Mouse (Mus musculus) layer of hippocampus, adult 2 months (tissue): ENCODE data around the gene Erbin. TPM values are rescaled to one million over a fixed set of nuclear protein-coding genes. Genes with fewer than 3 reads are reported as not detected.

Experiments used
- DNase-seq, 2 experiments: peaks; one replicate each; pipeline ENCODE4 v3.0.0; 2022; ENCODE audit warnings: low spot score in 2 of 2
- H3K27ac ChIP-seq: fragments of 200-600 bp; 2 replicates; pipeline ENCODE4 v1.8.1; 2022
- H3K4me3 ChIP-seq: fragments of 200-600 bp; 2 replicates; pipeline ENCODE4 v1.8.1; 2022; ENCODE audit warnings: mild to moderate bottlenecking
- CTCF ChIP-seq: fragments of 200-600 bp; conservative IDR thresholded peaks from 2 replicates; pipeline ENCODE4 v1.8.1; 2022; ENCODE audit warnings: antibody characterized with exemption, mild to moderate bottlenecking, moderate library complexity
- total RNA-seq, 2 experiments: library from RNA; stranded (reverse); gene quantifications; 2 replicates each; pipeline ENCODE4 v1.2.3; 2021

Gene Erbin
- total RNA-seq, 2 experiments from 2014 or later: 43.0 to 43.7 TPM

GRCm38 (mm10) chr13:103893065-103893464, 27.2 kb downstream of the Erbin start:
- Histone ChIP-seq H3K27ac (no peak overlapping the region), H3K4me3 (no peak overlapping the region)
- TF ChIP-seq CTCF: no peak
- no peak for DNase-seq

DNA sequence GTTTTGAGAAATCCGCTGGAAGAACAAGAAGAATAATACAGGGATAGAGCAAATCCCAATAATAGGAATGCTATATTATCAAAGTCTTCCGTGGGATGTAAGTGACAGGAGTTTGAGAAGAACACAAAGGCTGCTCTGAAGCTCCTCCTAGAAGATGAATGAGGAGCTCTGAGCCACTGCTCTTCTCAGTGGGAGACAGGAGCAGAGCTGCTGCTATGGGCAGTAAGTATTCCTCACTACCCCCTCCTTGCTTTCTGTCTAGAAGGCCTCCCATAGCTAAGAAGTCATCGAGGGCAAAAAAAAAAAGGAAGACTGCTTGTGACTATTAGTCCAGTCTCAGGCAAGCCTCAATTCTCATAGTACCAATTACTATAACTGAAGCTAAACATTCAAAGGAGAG, 30.3 kb downstream of the Erbin start:
- H3K4me3 ChIP-seq: no peak overlapping the region
- no peak overlapping the region for H3K27ac ChIP-seq

GRCm38 (mm10) chr13:103886503-103886902, 33.8 kb downstream of the Erbin start:
- DNase-seq: no peak
- no peak overlapping the region for H3K27ac ChIP-seq
- TF ChIP-seq CTCF: no peak
- H3K4me3 ChIP-seq: no peak overlapping the region

More for the DNA sequence above, 30.3 kb downstream of the Erbin start:
- no peak for DNase-seq
- no peak for TF ChIP-seq CTCF

DNA sequence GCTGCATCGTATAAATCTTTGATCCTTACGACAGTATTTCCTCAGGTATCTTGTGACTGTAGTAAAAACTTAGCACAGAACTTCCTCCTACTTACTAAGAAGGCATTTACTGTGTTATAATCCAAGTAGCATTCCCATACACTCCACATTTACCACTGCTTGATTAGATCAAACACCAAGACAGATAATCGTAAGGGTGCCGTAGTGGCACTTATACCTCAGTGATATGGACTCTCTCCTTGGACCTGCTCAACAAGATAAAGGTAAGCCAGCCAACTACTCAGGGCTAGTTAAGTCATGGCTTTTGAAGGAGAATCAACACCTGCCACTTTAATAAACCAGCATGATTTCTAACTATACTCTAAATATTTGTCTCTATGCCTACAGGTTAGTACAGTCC, 39.1 kb downstream of the Erbin start:
- DNase-seq: no peak
- no peak overlapping the region for H3K4me3 ChIP-seq
- TF ChIP-seq CTCF: no peak
- no peak overlapping the region for H3K27ac ChIP-seq

GRCm38 (mm10) chr13:103876743-103877142, 43.6 kb downstream of the Erbin start:
- TF ChIP-seq CTCF: no peak
- Histone ChIP-seq H3K4me3 (no peak overlapping the region), H3K27ac (no peak overlapping the region)
- DNase-seq: no peak

DNA sequence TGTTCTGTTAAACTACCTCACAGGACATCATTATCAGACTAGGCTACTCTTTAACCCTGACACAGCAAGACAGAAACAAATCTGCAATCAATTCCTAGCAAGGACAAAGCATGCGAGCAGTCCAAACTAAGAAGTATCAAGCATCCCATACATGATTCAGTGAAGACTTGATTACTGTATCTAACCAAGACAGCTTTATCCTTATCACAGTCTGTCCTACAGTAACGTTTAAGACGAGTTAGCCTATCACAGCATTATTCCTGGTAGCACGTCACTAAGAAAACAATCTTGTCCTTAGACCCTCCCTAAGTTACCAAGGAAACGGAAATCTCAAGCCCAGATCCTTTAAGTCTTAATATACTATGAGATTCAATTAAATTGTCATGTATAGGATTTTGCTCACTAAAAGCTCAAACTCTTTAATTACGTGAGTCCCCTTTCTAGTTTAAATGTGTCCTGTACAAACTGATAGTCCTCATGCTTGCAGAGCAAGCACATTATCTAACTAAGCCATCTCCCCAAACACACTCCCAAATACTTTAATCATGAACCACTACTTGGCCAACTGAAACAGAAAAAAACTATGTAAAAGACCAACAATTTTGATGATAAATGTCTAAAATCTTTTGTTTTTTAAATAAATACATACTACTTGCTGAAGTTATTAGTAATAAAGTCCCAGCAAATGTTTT, 44.3 kb downstream of the Erbin start:
- TF ChIP-seq CTCF: no peak
- Histone ChIP-seq H3K27ac (no peak overlapping the region), H3K4me3 (no peak overlapping the region)
- no peak for DNase-seq

DNA sequence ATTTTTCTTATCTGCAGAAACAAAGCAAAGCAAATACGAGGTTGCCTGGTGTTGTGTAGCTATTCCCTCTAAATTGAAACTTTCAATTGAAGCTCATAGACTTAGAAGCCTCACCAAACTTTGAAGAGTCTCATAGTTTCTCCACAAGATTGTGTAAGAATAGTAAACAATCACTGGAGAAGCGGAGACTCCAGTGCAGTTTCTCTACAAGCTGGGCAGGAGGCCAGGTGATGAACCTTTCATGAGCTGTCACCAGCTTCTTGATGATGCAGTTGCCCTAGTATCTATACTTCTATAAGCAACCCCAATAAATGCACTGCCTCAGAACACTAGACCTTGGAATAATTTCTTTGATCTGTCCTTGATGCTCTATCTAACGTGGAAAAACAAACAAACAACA, 49.5 kb downstream of the Erbin start:
- no peak for TF ChIP-seq CTCF
- no peak overlapping the region for H3K27ac ChIP-seq
- H3K4me3 ChIP-seq: no peak overlapping the region
- no peak for DNase-seq

DNA sequence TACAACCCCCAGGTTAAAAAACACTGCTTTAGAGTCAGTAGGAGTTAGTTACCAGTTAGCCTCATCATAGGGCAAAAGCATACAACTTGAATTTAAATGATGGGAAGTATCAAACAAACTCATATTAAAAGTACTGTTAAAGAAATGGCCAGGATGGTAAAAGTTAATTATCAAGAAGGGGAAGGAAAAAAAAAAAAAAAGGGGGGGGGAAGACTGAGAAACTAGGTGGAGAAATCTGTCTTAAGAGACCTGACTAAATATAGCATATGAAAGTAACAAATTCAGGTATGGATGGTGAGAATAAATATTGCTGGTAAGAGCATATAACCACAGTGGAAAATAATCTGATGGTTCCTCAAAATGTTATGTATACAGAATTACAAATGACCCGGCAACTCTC, 50.2 kb downstream of the Erbin start:
- no peak for TF ChIP-seq CTCF
- Histone ChIP-seq H3K4me3 (no peak overlapping the region), H3K27ac (no peak overlapping the region)
- no peak for DNase-seq

GRCm38 (mm10) chr13:103868875-103869274, 51.4 kb downstream of the Erbin start:
- Histone ChIP-seq H3K27ac (no peak overlapping the region), H3K4me3 (no peak overlapping the region)
- no peak for DNase-seq
- no peak for TF ChIP-seq CTCF

DNA sequence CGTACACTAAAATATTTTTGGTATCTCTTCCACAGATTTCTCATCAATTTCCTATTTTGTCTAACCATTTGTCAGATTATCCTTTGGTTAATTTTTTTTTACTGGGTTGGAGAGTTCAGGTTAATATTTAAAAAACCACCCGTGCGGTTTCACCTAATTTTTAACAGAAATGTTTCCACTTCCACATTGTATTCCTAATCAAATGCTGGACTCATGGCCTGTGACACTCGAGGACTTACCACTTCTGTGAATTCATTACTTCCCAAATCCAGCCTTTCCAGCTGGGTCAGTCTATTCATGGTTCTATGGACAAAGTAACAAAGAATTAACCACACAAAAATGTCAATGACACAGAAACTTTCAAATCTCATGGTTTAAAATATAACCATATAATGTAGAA, 58.3 kb downstream of the Erbin start:
- no peak overlapping the region for H3K27ac ChIP-seq
- TF ChIP-seq CTCF: no peak
- H3K4me3 ChIP-seq: no peak overlapping the region
- DNase-seq: no peak

DNA sequence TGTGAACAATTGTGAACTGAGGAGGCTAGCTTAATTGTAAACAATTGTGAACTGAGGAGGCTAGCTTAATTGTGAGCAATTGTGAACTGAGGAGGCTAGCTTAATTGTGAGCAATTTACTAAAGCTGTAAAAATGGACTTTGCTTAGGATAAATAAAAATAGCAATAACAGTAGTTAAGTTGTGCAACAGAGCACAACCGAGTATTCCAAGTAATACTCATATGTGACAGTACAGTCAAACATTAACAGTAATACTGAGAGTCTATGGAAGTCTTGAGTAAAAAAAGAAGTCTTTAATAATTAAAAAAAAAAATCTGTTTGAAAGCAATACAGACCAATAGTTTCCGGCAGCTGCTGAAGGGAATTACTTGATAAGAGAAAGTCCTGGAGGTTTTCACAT, 61.3 kb downstream of the Erbin start:
- no peak for TF ChIP-seq CTCF
- no peak for DNase-seq
- H3K4me3 ChIP-seq: no peak overlapping the region
- H3K27ac ChIP-seq: no peak overlapping the region

DNA sequence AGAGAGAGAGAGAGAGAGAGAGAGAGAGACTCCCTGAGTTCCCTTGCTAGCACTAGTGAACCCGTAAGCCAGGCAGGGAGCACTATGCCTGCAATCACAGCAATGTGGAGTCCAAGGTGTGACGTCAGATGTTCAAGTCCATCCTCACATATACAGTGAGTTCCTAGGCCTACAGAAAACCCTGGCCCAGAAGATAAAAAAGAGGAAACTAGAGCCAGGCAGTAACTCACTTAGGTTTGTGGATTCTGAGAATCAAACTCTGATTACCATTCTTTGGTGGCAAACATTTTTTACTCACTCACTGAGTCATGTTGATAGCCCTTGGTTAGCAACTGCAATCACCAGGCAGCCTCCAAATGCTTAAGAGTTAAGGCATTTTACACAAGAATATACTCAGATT, 72.7 kb downstream of the Erbin start:
- Histone ChIP-seq H3K27ac (no peak overlapping the region), H3K4me3 (no peak overlapping the region)
- TF ChIP-seq CTCF: no peak
- no peak for DNase-seq

DNA sequence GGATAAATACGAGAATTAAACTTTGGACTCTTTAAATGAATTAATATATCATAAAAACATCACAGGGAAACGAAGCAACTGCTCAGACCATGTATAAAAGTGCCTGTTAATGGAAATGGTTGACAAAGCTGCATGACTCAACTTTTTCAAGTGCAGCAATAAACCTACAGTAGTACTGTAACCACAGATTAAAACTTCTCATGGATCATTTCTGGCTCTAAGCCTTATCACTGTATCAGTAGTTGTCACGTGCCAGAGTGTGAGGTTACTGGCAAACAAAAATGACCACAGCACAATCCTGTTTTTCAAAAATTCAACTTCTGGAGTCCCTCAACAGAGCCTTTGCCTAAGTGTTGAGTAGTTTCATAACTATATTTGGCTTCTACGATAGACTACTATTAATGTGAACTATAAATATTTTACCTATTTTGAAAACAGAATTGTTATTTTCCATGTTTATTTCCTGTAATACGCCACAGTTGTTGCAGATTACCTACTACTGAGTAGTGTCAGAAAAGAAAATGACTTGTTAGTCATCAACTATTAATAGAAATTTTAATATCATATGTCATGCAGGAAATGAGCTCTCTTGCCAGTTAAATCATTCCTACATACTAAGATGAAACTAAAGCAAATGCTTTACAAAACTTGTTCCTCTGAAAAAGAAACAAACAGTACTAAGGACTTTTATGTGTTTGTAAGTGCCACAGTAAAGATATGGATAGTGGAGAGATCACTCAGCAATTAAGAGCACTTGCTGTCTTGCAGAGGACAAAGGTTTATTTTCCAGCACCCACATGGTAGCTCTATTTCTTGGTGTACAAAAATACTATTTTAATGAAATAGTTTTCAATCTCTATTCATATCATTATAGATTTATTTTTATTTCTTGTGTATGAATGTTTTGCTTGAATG, 78.8 kb downstream of the Erbin start:
- Histone ChIP-seq H3K27ac (peak overlapping the region; percentile 12; the same call in 1 of the 2 replicates), H3K4me3 (no peak overlapping the region)
- no peak for TF ChIP-seq CTCF
- no peak for DNase-seq

- no peak overlapping the region for H3K4me3 ChIP-seq
Observed at GRCm38 (mm10) chr13:103838619-103839018, 81.7 kb downstream of the Erbin start.

More at GRCm38 (mm10) chr13:103838619-103839018, 81.7 kb downstream of the Erbin start:
- no peak for DNase-seq
- H3K27ac ChIP-seq: no peak overlapping the region
- no peak for TF ChIP-seq CTCF
